Mouse (Mus musculus): ENCODE data around the gene Fbrs. TPM values are rescaled to one million over a fixed set of nuclear protein-coding genes. Genes with fewer than 3 reads are reported as not detected.
"Not testable (repeated sequence)": the region's sequence is repeated elsewhere in the genome, so short reads cannot be mapped to it uniquely, and the experiment has no call there.

Fbrs gene
- polyA plus RNA-seq, 1 experiment from 2014 or later: 9.8 TPM

- Histone ChIP-seq H3K4me2 (peak overlapping the region; percentile 99), H3K4me3 (ENCODE audit: low read depth, low read length) (peak overlapping the region; percentile 68), H3K4me1 (ENCODE audit: control insufficient read depth, insufficient read depth, low read length) (peaks cover 15% of the 10 kb centered on the region), H3K27ac (ENCODE audit: low read depth, low read length) (no peak overlapping the region), H3K36me3 (ENCODE audit: control insufficient read depth, insufficient read depth, low read length) (peaks cover 28% of the 10 kb centered on the region), H3K9ac (ENCODE audit: low read length) (peak overlapping the region; percentile 80), H3K27me3 (ENCODE audit: control insufficient read depth, insufficient read depth, low read length) (no peaks in the 10 kb centered on the region), H3K9me3 (ENCODE audit: control insufficient read depth, low read length) (no peaks in the 10 kb centered on the region)
- no peak for ATAC-seq (ENCODE audit: low FRiP score)
- DNase-seq (ENCODE audit: low spot score, missing footprints): peak; percentile 83
- 70% methylated on average over 2 of the region's 2 CpGs for WGBS
These were observed 1.3 kb downstream of the Fbrs start for GRCm38 (mm10) chr7:127480321-127480720.

DNA sequence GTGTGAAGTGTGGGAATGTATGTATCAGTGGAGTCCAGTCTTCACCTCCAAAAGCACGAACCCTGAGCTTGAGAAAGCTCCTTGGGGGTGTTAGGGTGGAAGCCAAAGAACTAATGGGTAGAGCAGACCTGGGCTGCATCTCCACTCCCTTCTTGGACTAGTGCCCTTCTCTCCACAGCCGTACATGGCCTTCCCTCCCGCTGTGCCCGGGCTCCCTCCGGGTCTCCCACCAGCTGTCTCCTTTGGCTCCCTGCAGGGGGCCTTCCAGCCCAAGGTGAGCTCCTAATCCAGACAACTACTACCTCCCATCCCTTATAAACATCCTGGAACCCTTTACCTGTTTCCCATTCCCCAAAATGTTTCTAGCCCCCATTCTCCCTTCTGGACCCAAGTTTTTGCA lies 6.4 kb downstream of the Fbrs start:
- no peak overlapping the region for H3K4me2 ChIP-seq
- peak; percentile 35 for DNase-seq (ENCODE audit: low spot score, missing footprints)

GRCm38 (mm10) chr7:127488364-127488763 lies 9.4 kb downstream of the Fbrs start:
- not testable (repeated sequence) for H3K4me1 ChIP-seq (ENCODE audit: control insufficient read depth, insufficient read depth, low read length); H3K27me3 ChIP-seq (ENCODE audit: control insufficient read depth, insufficient read depth, low read length); H3K9me3 ChIP-seq (ENCODE audit: control insufficient read depth, low read length); H3K4me3 ChIP-seq (ENCODE audit: low read depth, low read length); H3K4me2 ChIP-seq; ATAC-seq (ENCODE audit: low FRiP score); H3K9ac ChIP-seq (ENCODE audit: low read length); DNase-seq (ENCODE audit: low spot score, missing footprints); H3K27ac ChIP-seq (ENCODE audit: low read depth, low read length)
- H3K36me3 ChIP-seq (ENCODE audit: control insufficient read depth, insufficient read depth, low read length): peaks cover 30% of the 10 kb centered on the region
- 97% methylated on average over 4 of the region's 5 CpGs for WGBS

More for the DNA sequence above, 6.4 kb downstream of the Fbrs start:
- Histone ChIP-seq H3K4me1 (ENCODE audit: control insufficient read depth, insufficient read depth, low read length) (peaks cover 5% of the 10 kb centered on the region; the same call in 1 of the 2 replicates), H3K4me3 (ENCODE audit: low read depth, low read length) (no peak overlapping the region), H3K27me3 (ENCODE audit: control insufficient read depth, insufficient read depth, low read length) (no peaks in the 10 kb centered on the region), H3K9me3 (ENCODE audit: control insufficient read depth, low read length) (no peaks in the 10 kb centered on the region), H3K27ac (ENCODE audit: low read depth, low read length) (no peak overlapping the region), H3K9ac (ENCODE audit: low read length) (no peak overlapping the region), H3K36me3 (ENCODE audit: control insufficient read depth, insufficient read depth, low read length) (peaks cover 40% of the 10 kb centered on the region)
- WGBS: 84% methylated on average over 5 of the region's 5 CpGs
- ATAC-seq (ENCODE audit: low FRiP score): no peak

GRCm38 (mm10) chr7:127489982-127490381 lies 11.0 kb downstream of the Fbrs start:
- peaks cover 25% of the 10 kb centered on the region for H3K36me3 ChIP-seq (ENCODE audit: control insufficient read depth, insufficient read depth, low read length)
- no peak overlapping the region for H3K4me3 ChIP-seq (ENCODE audit: low read depth, low read length)
- H3K4me1 ChIP-seq (ENCODE audit: control insufficient read depth, insufficient read depth, low read length): no peaks in the 10 kb centered on the region
- H3K9ac ChIP-seq (ENCODE audit: low read length): no peak overlapping the region
- ATAC-seq (ENCODE audit: low FRiP score): no peak
- DNase-seq (ENCODE audit: low spot score, missing footprints): peak; percentile 31
- H3K4me2 ChIP-seq: no peak overlapping the region
- no peak overlapping the region for H3K27ac ChIP-seq (ENCODE audit: low read depth, low read length)
- H3K27me3 ChIP-seq (ENCODE audit: control insufficient read depth, insufficient read depth, low read length): no peaks in the 10 kb centered on the region
- H3K9me3 ChIP-seq (ENCODE audit: control insufficient read depth, low read length): no peaks in the 10 kb centered on the region
- WGBS: 94% methylated on average over 7 of the region's 7 CpGs

DNA sequence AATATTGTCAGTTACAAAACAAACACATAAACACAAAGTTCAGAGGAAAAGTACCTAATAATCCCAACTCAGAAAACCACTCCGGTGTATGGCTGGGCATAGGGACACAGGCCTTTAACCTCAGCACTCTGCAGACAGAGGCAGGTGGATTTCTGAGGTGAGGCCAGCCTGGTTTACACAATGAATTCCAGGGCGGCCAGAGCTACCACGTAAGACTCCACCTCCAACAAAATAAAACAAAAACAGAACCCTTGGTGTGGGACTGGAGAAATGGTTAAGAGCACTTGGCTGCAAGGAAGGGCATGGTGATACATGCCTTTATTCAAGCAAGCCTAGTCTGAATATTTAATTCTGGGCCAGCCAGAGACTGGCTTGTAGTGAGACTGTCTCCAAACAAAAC lies 12.8 kb downstream of the Fbrs start:
- no peak for ATAC-seq (ENCODE audit: low FRiP score)
- Histone ChIP-seq H3K4me2 (no peak overlapping the region), H3K4me1 (ENCODE audit: control insufficient read depth, insufficient read depth, low read length) (no peaks in the 10 kb centered on the region), H3K36me3 (ENCODE audit: control insufficient read depth, insufficient read depth, low read length) (peaks cover 19% of the 10 kb centered on the region), H3K9me3 (ENCODE audit: control insufficient read depth, low read length) (no peaks in the 10 kb centered on the region), H3K27ac (ENCODE audit: low read depth, low read length) (no peak overlapping the region), H3K4me3 (ENCODE audit: low read depth, low read length) (no peak overlapping the region), H3K9ac (ENCODE audit: low read length) (no peak overlapping the region), H3K27me3 (ENCODE audit: control insufficient read depth, insufficient read depth, low read length) (no peaks in the 10 kb centered on the region)
- peak; percentile 53 for DNase-seq (ENCODE audit: low spot score, missing footprints)
- 85% methylated on average over 3 of the region's 3 CpGs for WGBS

DNA sequence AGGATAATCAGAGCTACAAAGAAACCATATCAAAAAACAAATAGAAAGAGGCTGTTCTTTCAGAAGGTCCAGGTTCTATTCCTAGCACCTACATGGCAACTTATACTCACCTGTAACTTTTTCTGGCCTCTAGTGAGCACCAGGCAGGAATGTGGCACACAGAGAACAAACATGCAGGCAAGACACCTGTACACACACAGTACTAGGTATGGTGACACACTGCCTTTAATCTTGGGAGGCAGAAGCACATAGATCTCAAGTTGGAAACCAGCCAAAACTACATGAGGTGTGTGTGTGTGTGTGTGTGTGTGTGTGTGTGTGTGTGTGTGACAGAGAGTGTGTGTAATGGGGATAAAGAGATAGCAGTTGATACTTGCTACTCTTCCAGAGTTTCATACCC lies 15.6 kb downstream of the Fbrs start:
- ATAC-seq (ENCODE audit: low FRiP score): no peak
- H3K27me3 ChIP-seq (ENCODE audit: control insufficient read depth, insufficient read depth, low read length): no peaks in the 10 kb centered on the region
- peaks cover 5% of the 10 kb centered on the region; the same call in 1 of the 2 replicates for H3K36me3 ChIP-seq (ENCODE audit: control insufficient read depth, insufficient read depth, low read length)
- H3K4me1 ChIP-seq (ENCODE audit: control insufficient read depth, insufficient read depth, low read length): no peaks in the 10 kb centered on the region
- no peak overlapping the region for H3K27ac ChIP-seq (ENCODE audit: low read depth, low read length)
- no peak overlapping the region for H3K4me2 ChIP-seq
- no peaks in the 10 kb centered on the region for H3K9me3 ChIP-seq (ENCODE audit: control insufficient read depth, low read length)
- no peak overlapping the region for H3K9ac ChIP-seq (ENCODE audit: low read length)
- DNase-seq (ENCODE audit: low spot score, missing footprints): peak; percentile 77
- no peak overlapping the region for H3K4me3 ChIP-seq (ENCODE audit: low read depth, low read length)

DNA sequence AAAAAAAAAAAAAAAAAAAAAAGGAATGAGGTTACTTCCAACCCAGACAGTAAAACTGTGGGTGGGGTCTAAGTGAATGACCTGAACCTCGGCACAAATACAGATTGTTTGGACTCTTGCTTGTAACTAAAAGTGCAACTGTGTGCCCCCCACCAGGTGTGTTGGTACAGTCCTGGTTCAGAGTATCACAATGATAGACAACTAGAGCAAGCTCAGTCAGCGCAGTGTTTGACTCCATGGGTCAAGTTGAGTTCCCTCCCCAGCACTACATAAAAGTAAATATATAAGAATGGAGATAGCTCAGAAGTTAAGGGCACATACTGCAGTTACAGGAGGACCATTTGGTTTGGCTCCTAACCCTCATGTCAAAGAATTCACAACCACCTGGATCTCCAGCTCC lies 18.4 kb downstream of the Fbrs start:
- no peak for DNase-seq (ENCODE audit: low spot score, missing footprints)
- Histone ChIP-seq H3K4me2 (no peak overlapping the region), H3K27me3 (ENCODE audit: control insufficient read depth, insufficient read depth, low read length) (no peaks in the 10 kb centered on the region), H3K4me3 (ENCODE audit: low read depth, low read length) (no peak overlapping the region), H3K9ac (ENCODE audit: low read length) (no peak overlapping the region), H3K9me3 (ENCODE audit: control insufficient read depth, low read length) (no peaks in the 10 kb centered on the region), H3K36me3 (ENCODE audit: control insufficient read depth, insufficient read depth, low read length) (no peaks in the 10 kb centered on the region), H3K27ac (ENCODE audit: low read depth, low read length) (no peak overlapping the region), H3K4me1 (ENCODE audit: control insufficient read depth, insufficient read depth, low read length) (no peaks in the 10 kb centered on the region)
- 85% methylated on average over 2 of the region's 2 CpGs for WGBS
- ATAC-seq (ENCODE audit: low FRiP score): no peak

DNA sequence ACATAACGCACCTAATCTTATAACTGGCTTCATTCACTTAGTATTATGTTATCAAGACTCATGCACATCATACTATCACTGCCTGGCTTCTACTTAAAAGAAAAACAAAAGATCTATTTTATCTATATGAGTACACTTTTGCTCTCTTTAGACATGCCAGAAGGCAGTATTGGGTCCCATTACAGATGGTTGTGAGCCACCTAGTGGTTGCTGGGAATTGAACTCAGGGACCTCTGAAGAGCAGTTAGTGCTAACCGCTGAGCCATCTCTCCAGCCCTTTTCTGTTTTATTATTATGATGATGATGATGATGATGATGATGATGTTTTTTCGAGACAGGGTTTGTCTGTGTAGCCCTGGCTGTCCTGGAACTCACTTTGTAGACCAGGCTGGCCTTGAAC lies 19.4 kb downstream of the Fbrs start:
- WGBS: 44% methylated on average over 3 of the region's 3 CpGs

GRCm38 (mm10) chr7:127508291-127508690 lies 29.3 kb downstream of the Fbrs start:
- no peak overlapping the region for H3K27ac ChIP-seq (ENCODE audit: low read depth, low read length)
- WGBS: 94% methylated on average over 3 of the region's 3 CpGs

More for the DNA sequence above, 19.4 kb downstream of the Fbrs start:
- no peak overlapping the region for H3K27ac ChIP-seq (ENCODE audit: low read depth, low read length)
- DNase-seq (ENCODE audit: low spot score, missing footprints) (peak; percentile 66), ATAC-seq (ENCODE audit: low FRiP score) (no peak)
- no peaks in the 10 kb centered on the region for H3K27me3 ChIP-seq (ENCODE audit: control insufficient read depth, insufficient read depth, low read length)
- no peaks in the 10 kb centered on the region for H3K36me3 ChIP-seq (ENCODE audit: control insufficient read depth, insufficient read depth, low read length)
- no peak overlapping the region for H3K9ac ChIP-seq (ENCODE audit: low read length)
- no peak overlapping the region for H3K4me2 ChIP-seq
- H3K4me1 ChIP-seq (ENCODE audit: control insufficient read depth, insufficient read depth, low read length): no peaks in the 10 kb centered on the region
- no peak overlapping the region for H3K4me3 ChIP-seq (ENCODE audit: low read depth, low read length)
- H3K9me3 ChIP-seq (ENCODE audit: control insufficient read depth, low read length): no peaks in the 10 kb centered on the region

GRCm38 (mm10) chr7:127509830-127510229 lies 30.8 kb downstream of the Fbrs start:
- not testable (repeated sequence) for H3K4me2 ChIP-seq; H3K27me3 ChIP-seq (ENCODE audit: control insufficient read depth, insufficient read depth, low read length); H3K9me3 ChIP-seq (ENCODE audit: control insufficient read depth, low read length); DNase-seq (ENCODE audit: low spot score, missing footprints); H3K9ac ChIP-seq (ENCODE audit: low read length); H3K27ac ChIP-seq (ENCODE audit: low read depth, low read length); H3K4me3 ChIP-seq (ENCODE audit: low read depth, low read length); H3K36me3 ChIP-seq (ENCODE audit: control insufficient read depth, insufficient read depth, low read length); H3K4me1 ChIP-seq (ENCODE audit: control insufficient read depth, insufficient read depth, low read length); ATAC-seq (ENCODE audit: low FRiP score)
- 80% methylated on average over 4 of the region's 4 CpGs for WGBS

More at GRCm38 (mm10) chr7:127508291-127508690, 29.3 kb downstream of the Fbrs start:
- DNase-seq (ENCODE audit: low spot score, missing footprints) (peak; percentile 80), ATAC-seq (ENCODE audit: low FRiP score) (no peak)
- H3K36me3 ChIP-seq (ENCODE audit: control insufficient read depth, insufficient read depth, low read length): no peaks in the 10 kb centered on the region
- H3K4me1 ChIP-seq (ENCODE audit: control insufficient read depth, insufficient read depth, low read length): peaks cover 8% of the 10 kb centered on the region
- no peak overlapping the region for H3K9ac ChIP-seq (ENCODE audit: low read length)
- H3K27me3 ChIP-seq (ENCODE audit: control insufficient read depth, insufficient read depth, low read length): no peaks in the 10 kb centered on the region
- H3K4me2 ChIP-seq: no peak overlapping the region
- H3K4me3 ChIP-seq (ENCODE audit: low read depth, low read length): no peak overlapping the region
- H3K9me3 ChIP-seq (ENCODE audit: control insufficient read depth, low read length): no peaks in the 10 kb centered on the region

Data from midbrain, embryonic 11.5 days (tissue).